Mouse (Mus musculus) megakaryocyte, adult 5-6 weeks (primary cell): Measurements from ENCODE around the gene Mroh8. TPM values are rescaled to one million over a fixed set of nuclear protein-coding genes. Genes with fewer than 3 reads are reported as not detected.
"Not testable (repeated sequence)": the region's sequence is repeated elsewhere in the genome, so short reads cannot be mapped to it uniquely, and the experiment has no call there.

Experiments
- ATAC-seq: 2 replicates; pipeline ENCODE4 v1.8.0; 2016; ENCODE audit warnings: mild to moderate bottlenecking, inconsistent platforms; ENCODE audit not compliant: poor library complexity, severe bottlenecking
- total RNA-seq, 2 experiments: library from RNA; stranded (forward) in 1 of 2; stranded (reverse) in 1 of 2; fragments of 153-499, 151-499 nt in 1 of 2; fragments of 221-1000, 200-1000 nt in 1 of 2; gene quantifications; 2 replicates each; pipeline versions ENCODE4 v1.2.3 to v1.2.4; 2015 to 2017

Mroh8 gene
- total RNA-seq, 2 experiments from 2014 or later: 0.11 to 0.18 TPM

DNA sequence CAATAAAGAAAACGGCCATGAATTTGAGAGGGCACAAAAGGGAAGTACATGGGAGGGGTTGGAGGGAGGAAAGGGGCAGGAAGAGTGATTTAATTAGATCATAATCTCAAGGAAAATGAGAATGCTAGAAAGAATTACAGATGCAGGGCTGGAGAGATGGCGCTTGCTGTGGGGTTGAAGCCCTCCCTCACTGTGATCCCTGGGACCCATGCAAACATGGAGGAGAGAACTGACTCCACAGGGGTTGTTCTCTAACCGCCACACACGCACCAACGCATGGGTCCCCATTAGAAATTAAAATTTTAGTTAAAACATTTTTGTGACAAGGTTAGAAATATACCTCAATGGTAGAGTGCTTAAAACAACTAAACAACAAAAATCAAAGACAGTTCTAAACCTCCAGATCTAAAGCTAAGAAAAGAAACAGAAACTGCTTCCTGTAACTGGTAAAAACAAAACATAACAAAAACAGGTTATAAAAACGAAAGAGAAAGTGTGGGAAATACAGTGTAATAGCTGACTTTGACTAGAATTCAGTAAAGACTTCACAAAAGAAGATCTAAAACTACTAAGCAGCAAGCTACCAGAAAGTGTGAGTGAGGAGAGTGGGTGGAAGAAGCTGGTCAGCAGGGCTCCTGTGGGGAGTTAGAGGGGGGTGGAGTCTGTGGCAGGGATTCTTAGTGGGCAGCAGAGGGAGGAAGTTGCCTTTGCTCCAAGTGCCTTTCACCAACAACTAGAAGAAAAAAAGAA, 78.1 kb downstream of the Mroh8 start:
- ATAC-seq: peak; percentile 78

DNA sequence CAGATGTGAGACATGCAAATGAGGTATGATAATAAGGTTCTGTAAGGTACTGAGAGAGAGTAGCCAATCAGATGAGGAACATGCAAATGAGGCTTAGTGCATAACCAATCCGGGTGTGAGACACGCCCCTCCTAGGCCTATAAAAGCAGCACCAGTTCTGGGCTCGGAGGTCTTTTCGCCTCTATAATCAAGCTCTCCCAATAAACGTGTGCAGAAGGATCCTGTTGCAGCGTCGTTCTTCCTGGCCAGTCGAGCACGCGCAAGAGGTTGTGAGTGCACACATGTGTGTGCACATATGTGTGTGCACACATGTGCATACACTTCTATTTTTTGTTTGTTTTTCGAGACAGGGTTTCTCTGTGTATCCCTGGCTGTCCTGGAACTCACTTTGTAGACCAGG, 80.9 kb downstream of the Mroh8 start:
- ATAC-seq: not testable (repeated sequence)

DNA sequence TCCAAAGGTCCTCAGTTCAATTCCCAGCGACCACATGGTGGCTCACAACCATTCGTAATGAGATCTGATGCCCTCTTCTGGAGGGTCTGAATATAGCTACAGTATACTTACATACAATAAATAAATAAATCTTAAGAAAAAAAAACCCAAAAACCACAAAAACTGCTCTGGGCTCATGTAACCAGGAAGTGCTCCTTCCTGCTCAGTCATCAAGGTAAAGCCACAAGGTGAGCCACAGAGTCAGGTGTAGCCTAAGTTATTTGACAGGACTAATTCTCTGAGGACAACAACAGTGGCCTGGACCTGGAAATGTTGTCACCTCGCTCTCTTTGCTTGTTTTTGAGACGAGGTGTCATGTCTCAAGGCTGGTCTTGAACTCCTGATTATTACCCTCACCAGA, 88.7 kb downstream of the Mroh8 start:
- no peak for ATAC-seq

DNA sequence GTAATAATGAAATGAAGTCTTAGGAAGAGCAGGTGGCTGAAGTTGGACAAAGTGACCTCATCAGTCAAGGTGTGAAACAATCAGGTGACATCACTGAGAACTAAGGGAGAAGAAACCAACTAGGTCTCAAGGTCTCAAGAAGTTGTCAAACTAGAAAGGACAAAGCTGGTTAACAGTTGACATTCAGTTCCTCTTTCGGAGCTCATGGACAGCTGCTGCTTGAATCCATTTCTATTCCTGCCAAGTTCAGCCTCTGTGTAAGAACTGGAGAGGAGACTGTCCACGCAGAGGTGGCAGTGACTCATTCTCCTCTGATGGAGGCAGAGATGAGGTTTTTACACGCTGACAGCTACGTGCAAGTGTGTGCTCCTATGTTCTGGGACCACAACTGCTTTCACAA, 92.1 kb downstream of the Mroh8 start:
- ATAC-seq: peak; percentile 30; the same call in 1 of the 2 replicates

DNA sequence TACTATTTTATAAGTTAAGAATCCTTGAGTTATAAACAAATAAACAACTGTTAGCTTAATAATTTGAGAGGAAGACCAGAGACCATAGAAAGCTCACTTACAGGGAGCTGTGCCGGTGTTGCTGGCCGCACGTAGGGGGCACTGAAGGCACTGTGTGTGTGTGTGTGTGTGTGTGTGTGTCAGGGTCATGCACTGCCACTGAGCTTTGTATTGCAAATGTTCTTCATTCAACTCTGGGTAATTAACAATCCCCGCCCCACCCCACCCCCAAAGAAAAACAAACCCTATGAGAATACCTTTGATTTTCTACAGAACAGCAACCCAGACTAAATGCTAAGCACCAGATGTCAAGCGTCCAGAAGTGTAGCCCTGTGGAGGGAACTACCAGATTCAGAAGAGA, 92.8 kb downstream of the Mroh8 start:
- no peak for ATAC-seq

DNA sequence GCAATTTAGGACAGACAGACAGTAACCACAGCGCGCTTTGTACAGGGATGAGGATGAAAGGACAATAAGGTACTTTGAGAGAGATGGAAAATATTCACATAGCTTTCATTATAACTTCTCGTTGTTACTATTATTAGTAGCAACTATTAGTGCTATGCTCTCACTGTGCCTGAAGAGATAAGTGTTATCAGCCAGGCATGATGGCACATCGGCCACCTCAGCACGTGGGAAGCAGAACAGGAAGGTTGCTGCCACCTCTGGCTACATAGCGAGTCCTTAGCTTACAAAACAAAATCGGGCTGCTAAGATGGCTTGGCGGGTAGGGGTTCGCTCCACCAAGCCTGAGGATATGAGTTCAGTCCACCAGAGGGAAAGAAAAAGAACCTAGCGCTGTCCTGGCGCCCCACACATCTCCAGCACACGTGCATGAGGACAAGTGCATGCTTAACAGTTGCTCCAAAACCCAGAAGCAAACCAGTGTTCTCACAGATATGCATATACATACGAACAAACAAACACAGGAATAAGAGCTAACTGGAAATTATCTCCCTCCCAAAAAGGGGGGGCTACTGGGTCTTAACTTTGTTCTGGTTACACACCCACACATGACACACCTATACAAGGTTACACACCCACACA, 94.2 kb downstream of the Mroh8 start:
- ATAC-seq: no peak

DNA sequence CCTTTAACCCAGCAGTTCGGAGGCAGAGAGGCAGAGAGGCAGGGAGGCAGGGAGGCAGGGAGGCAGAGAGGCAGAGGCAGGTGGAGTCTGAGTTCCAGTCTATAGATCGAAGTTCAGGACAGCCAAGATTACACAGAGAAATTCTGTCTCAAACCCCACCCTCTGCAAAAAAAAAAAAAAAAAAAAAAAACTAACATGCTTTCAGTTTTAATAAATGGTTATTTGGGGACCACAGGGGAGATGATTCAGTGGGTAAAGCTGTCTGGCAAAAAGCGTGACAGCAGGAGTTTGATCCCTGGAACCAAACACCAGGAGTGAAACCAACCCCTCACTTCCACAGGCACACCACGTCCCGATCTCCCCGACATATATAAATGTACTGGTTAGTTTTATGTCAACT, 101.2 kb downstream of the Mroh8 start:
- no peak for ATAC-seq

DNA sequence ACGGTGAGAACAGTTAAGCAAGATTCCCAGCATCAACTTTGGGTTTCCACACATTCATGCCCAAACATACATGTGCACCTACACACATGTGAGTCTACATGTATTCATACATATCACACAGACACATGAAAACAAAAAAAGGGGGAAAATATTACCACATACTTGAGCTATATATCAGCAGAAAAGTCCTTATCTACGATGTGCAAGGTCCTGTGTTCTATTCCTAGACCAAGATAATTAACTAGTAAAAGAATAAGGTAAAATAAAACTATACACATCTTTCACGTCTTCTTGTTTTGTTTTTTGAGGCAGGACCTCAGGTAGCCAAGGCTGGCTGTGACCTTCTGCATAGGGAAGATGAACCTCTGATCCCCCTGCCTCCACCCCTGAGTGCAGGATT, 103.1 kb downstream of the Mroh8 start:
- no peak for ATAC-seq

DNA sequence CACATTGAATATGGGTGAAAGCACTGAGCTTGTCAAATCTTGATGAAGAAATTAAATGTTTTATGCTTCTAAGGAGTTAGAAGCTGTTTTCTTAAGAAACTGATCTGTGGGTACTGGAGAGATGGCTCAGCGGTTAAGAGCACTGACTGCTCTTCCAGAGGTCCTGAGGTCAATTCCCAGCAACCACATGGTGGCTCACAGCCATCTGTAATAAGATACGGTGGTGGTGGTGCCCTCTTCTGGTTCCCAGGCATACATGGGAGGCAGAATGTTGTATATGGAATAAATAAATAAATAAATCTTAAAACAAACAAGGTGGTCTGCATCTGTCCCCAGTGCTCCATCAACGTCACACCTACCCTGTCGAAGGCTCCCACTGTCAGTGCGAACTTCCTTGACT, 104.9 kb downstream of the Mroh8 start:
- ATAC-seq: no peak

DNA sequence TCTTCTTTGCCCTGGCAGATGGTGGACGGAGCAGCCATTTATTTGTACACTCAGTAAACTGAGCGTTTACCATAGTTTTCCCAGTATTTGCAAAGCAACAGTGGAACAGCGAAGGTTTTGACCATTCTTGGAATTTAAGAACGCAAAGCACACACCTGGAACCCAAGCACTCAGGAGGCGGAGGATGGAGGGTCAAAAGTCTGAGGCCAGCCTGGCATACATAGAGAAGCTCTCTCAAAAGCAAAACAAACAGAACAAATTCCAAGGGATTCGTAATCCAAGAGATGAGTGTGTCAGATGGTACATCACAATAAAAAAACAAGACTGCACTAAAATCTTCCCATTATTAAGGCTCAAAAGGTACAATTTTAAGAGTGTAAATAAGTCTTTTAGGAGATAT, 105.8 kb downstream of the Mroh8 start:
- ATAC-seq: no peak

DNA sequence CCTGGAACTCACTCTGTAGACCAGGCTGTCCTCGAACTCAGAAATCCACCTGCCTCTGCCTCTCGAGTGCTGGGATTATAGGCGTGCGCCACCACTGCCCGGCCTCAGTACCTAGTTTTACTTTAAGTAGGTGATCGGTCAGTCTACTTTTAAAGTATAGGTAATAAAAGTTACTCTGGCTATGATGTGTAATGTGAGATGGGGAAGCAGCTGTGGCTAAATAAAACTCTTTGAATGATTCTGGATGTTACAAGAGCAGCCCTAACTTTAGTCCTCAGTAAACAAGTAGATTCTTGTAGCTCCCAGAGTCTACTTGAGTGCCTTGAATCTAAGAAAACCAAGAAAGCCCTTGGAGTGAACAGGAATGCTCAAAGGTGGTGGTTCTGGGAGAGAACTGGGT, 106.4 kb downstream of the Mroh8 start:
- no peak for ATAC-seq

DNA sequence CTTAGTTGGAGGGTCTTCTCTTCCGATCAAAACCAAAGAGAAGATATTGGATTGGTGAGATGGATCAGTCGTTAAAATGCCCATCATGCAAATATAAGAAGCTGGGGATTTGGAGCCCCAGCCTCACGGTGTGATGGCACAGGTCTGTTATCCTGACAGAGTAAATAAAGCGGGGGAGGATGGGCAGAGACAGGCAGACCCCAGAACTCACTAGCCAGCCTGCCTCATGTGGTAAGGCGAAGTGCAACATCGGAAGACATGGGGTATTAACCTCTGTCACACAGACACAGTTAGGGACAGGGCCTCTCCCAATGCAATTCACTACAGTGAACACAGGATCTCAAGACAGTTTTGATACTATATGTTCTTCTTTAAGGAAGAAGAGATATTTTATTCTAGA, 108.7 kb downstream of the Mroh8 start:
- ATAC-seq: no peak

DNA sequence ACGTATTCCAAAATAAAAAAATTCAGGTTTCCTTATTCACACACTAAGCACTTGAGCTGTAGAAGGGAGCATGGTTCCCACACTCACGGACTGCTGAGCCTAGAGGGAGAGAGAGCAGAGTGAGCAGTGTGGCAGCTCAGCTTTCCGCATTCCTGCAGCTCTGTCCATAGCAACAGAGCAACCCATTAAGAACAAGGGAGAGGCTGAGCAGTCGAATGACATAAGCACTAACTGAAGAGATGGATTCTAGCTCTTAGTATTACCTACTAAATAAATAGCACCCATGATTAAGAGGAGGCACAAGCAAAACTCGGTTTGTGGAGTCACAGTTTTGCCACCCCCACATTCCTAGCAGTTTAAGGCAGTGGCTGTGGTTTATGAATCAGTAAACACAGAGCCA, 109.2 kb downstream of the Mroh8 start:
- no peak for ATAC-seq

DNA sequence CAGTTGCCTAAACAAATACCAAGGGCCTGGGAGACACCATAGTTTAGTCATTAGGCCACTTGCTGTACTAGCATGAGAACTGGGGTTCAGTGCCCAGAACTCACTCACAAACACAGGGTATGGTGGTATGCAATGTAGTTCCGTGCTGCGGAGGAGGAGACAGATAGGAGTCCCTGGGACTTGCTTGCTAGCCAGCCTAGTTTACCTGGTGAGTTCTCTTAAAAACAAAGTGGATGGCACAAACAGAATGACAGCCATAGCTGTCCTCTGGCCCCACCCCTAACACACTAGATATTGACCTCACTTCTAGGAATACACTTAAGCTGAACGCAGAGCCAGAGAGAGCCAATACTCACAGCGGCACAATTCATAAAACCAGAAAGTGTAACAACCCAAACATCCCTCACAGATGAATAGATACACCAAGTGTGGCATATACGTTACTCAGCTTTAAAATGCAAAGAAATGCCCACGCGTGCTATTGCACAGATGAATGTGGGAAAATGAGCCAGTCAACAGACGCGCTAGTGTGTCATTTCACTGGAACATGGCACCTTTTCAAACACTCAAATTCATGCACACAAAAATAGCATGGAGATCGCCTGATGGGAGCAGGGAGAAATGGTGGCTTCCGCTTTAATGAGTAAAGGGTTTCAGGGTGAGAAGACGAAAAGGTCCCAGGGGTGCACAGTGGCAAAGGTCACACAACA, 112.8 kb downstream of the Mroh8 start:
- ATAC-seq: no peak

DNA sequence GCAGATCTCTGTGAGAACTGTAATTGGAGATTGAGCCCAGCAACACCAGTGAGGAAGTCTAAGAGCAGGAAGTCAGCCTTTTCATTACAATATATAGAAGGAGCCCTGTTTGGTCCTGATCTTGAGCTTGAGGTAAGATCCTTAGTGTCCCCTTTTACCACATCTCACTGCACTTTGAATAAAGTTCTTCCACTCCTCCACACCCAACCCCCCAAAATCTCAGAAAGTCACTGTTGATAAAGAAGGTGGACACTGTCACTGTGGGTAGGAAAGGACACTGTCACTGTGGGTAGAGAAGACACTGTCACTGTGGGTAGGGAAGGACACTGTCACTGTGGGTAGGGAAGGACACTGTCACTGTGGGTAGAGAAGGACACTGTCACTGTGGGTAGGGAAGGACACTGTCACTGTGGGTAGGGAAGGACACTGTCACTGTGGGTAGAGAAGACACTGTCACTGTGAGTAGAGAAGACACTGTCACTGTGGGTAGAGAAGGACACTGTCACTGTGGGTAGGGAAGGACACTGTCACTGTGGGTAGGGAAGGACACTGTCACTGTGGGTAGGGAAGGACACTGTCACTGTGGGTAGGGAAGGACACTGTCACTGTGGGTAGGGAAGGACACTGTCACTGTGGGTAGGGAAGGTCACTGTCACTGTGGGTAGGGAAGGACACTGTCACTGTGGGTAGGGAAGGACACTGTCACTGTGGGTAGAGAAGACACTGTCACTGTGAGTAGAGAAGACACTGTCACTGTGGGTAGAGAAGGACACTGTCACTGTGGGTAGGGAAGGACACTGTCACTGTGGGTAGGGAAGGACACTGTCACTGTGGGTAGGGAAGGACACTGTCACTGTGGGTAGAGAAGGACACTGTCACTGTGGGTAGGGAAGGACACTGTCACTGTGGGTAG, 113.8 kb downstream of the Mroh8 start:
- peak; percentile 70 for ATAC-seq

DNA sequence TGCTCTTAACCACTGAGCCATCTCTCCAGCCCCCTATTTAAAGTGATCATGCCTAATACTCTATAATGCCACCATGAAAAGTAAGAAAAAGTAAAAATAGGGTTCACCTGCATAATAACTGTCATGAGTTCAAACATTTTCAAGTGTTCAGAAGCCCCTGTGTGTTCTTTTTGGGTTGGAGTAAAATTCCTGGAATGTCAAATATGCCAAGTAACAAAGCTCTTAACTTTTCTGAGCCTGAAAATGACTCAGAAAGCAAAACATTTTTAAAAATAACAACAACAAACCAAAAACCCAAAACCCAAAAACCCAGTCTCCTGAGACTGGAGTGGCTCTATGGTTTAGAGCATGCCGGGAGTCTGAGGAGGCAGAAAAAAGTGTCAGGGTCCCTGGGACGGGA, 115.2 kb downstream of the Mroh8 start:
- ATAC-seq: no peak

Other genes starting within 250 kb of the Mroh8 start
- gene Soga1, start 200.3 kb downstream of the Mroh8 start, total RNA-seq (2015): 1.1 and 1.3 TPM in 2 replicates
- 1.6 and 1.7 TPM in 2 replicates for gene Soga1, start 200.3 kb downstream of the Mroh8 start, total RNA-seq (2017)
- not detected in 2 replicates for gene Tldc2, start 192.5 kb downstream of the Mroh8 start, total RNA-seq (2015)
- not detected in 2 replicates for gene Tldc2, start 192.5 kb downstream of the Mroh8 start, total RNA-seq (2017)
- 730 and 815 TPM in 2 replicates for gene Samhd1, start 144.3 kb downstream of the Mroh8 start, total RNA-seq (2015)
- 599 and 677 TPM in 2 replicates for gene Samhd1, start 144.3 kb downstream of the Mroh8 start, total RNA-seq (2017)
- gene Rbl1, start 75.0 kb downstream of the Mroh8 start, total RNA-seq (2015): 94.0 and 94.1 TPM in 2 replicates
- gene Rbl1, start 75.0 kb downstream of the Mroh8 start, total RNA-seq (2017): 88.4 and 90.3 TPM in 2 replicates
- gene Rpn2, start 532 bp downstream of the Mroh8 start, total RNA-seq (2015): 196 and 210 TPM in 2 replicates
- 198 and 213 TPM in 2 replicates for gene Rpn2, start 532 bp downstream of the Mroh8 start, total RNA-seq (2017)
- gene Ghrh, start 68.0 kb upstream of the Mroh8 start, total RNA-seq (2015): not detected in 2 replicates
- not detected in 2 replicates for gene Ghrh, start 68.0 kb upstream of the Mroh8 start, total RNA-seq (2017)
- gene Manbal, start 88.0 kb upstream of the Mroh8 start, total RNA-seq (2015): 18.7 and 21.5 TPM in 2 replicates
- gene Manbal, start 88.0 kb upstream of the Mroh8 start, total RNA-seq (2017): 9.3 and 10.5 TPM in 2 replicates
- gene Src, start 138.9 kb upstream of the Mroh8 start, total RNA-seq (2015): 0.11 TPM in 1 of 2 replicates, not detected in the other
- 0.26 TPM in 1 of 2 replicates, not detected in the other for gene Src, start 138.9 kb upstream of the Mroh8 start, total RNA-seq (2017)